Mouse (Mus musculus): ENCODE results near the gene Hoxc11.

GRCm38 (mm10) chr15:102904946-102905345 is 49.3 kb upstream of the Hoxc11 start:
- TF ChIP-seq SIN3A (IDR thresholded peaks at IDR 0.05; ENCODE audit: low read length) (no peak), MXI1 (IDR thresholded peaks at IDR 0.05; ENCODE audit: low read depth, low read length) (no peak), MEF2A (IDR thresholded peaks at IDR 0.05; ENCODE audit: borderline replicate concordance, low read depth, low read length) (no peak), POLR2A (IDR thresholded peaks at IDR 0.05; ENCODE audit: low read depth, low read length) (no peak), HCFC1 (IDR thresholded peaks at IDR 0.05; ENCODE audit: low read depth, low read length) (no peak), JUND (conservative IDR thresholded peaks at IDR 0.05; ENCODE audit: low read depth, low read length) (no peak), NELFE (IDR thresholded peaks at IDR 0.05; ENCODE audit: low read depth, low read length) (no peak), EP300 (IDR thresholded peaks at IDR 0.05; ENCODE audit: low read length) (no peak), UBTF (IDR thresholded peaks at IDR 0.05; ENCODE audit: low read depth, low read length) (no peak)
